9 mouse cellular contexts compared by ENCODE assay signal in genomic region chr7:81109717-81110651, GRCm38 (mm10). TPM values are rescaled to one million over a fixed set of nuclear protein-coding genes. Genes with fewer than 3 reads are reported as not detected.
A peak's percentile ranks its signal among the peaks of the same experiment; 100 is the strongest.
DNase-seq lines count a peak whose midpoint lies in the region; ATAC-seq and TF ChIP-seq lines count a peak whose summit lies in the region.
"Had no signal": no experiment of that assay in that cellular context is flagged by ENCODE, and none has a peak within 500 bp of the region (broad histone marks: within the 10 kb centered on the region; RNA-seq: fewer than 3 reads in every experiment).

No protein-coding gene starts in this region.

- H3K9me3 ChIP-seq in heart, embryonic 14.5 days (ENCODE audit: control insufficient read depth, low read length) = no peaks in the 10 kb centered on the region

- peaks cover 19% of the 10 kb centered on the region for H3K4me1 ChIP-seq in liver, adult 2 months (ENCODE audit: control insufficient read depth, insufficient read depth, low read length)
- H3K4me1 ChIP-seq in heart, embryonic 14.5 days (ENCODE audit: control insufficient read depth in 2 of 2, insufficient read depth in 2 of 2, low read length in 2 of 2) = peaks cover 16 to 22% of the 10 kb centered on the region in 2 experiments

- H3K79me2 ChIP-seq in liver, adult 2 months (ENCODE audit: control insufficient read depth, insufficient read depth, low read length) = no peaks in the 10 kb centered on the region

- ATAC-seq in heart, embryonic 14.5 days (ENCODE audit: insufficient number of reproducible peaks, insufficient read depth, low FRiP score, low read depth) = peak; percentile 23; the same call in 1 of the 2 replicates
- no peak for ATAC-seq in erythroid progenitor cell, adult 5-6 weeks (replicated peaks; ENCODE audit: low FRiP score, poor library complexity, severe bottlenecking)

- DNase-seq in liver, adult 2 months (ENCODE audit: extremely low read depth, low read depth, low spot score) = peak; percentile 92
- no peak for DNase-seq in liver
- DNase-seq in cerebellum, adult 8-10 months = peak; percentile 6
- peak; percentile 75 for DNase-seq in lung, postnatal 14 days
- DNase-seq in embryo, embryonic 10 days (ENCODE audit: low spot score) = no peak
- DNase-seq in right cerebral cortex, postnatal 25 days = no peak

- peak overlapping the region; percentile 30; the same call in 1 of the 2 replicates for H3K27ac ChIP-seq in liver, adult 2 months (replicated peaks; ENCODE audit: insufficient read depth, low read depth, low read length)
- H3K27ac ChIP-seq in heart, embryonic 14.5 days (replicated peaks in 1 of 2; ENCODE audit: control insufficient read depth in 1 of 2, insufficient read depth in 1 of 2, low read depth in 2 of 2, low read length in 2 of 2) = peak overlapping the region; percentile 31 to 55; a peak in 3 of 4 replicates

- no peak for TF ChIP-seq CTCF in liver, adult 2 months (IDR thresholded peaks at IDR 0.05; ENCODE audit: low read depth, low read length)

- no peak overlapping the region for H3K9ac ChIP-seq in liver, adult 2 months (ENCODE audit: low read depth, low read length)
- peak overlapping the region; percentile 0; the same call in 1 of the 2 replicates for H3K9ac ChIP-seq in heart, embryonic 14.5 days (ENCODE audit: low read length)

- WGBS in liver, adult 2 months = 51% methylated on average over 9 of the region's 9 CpGs
- WGBS in heart, embryonic 14.5 days = 37% methylated on average over 9 of the region's 9 CpGs

- no peaks in the 10 kb centered on the region for H3K27me3 ChIP-seq in liver, adult 2 months (ENCODE audit: control insufficient read depth, insufficient read depth, low read length)
- no peaks in the 10 kb centered on the region for H3K27me3 ChIP-seq in heart, embryonic 14.5 days (ENCODE audit: control insufficient read depth, insufficient read depth, low read length)

- no peak overlapping the region for H3K4me3 ChIP-seq in liver, adult 2 months (ENCODE audit: insufficient read depth, low read depth, low read length)
- H3K4me3 ChIP-seq in heart, embryonic 14.5 days (ENCODE audit: control insufficient read depth in 1 of 2, insufficient read depth in 1 of 2, low read depth in 1 of 2, low read length in 2 of 2) = no peak overlapping the region

- no peak for TF ChIP-seq POLR2A in liver, adult 2 months (IDR thresholded peaks at IDR 0.05; ENCODE audit: extremely low read depth, insufficient read depth, low read length)

- no peak overlapping the region for H3K4me2 ChIP-seq in heart, embryonic 14.5 days (ENCODE audit: low read length)

- no peaks in the 10 kb centered on the region for H3K36me3 ChIP-seq in liver, adult 2 months (ENCODE audit: control insufficient read depth, insufficient read depth, low read length)
- peaks cover 6% of the 10 kb centered on the region; the same call in 1 of the 2 replicates for H3K36me3 ChIP-seq in heart, embryonic 14.5 days (ENCODE audit: control insufficient read depth, insufficient read depth, low read length)

RNA-seq across cellular contexts. Expression of gene Slc28a1, which starts 4.6 kb away (rescaled TPM):
- total RNA-seq in liver, adult 2 months (2014; rRNA removed) = 0.28 TPM in 1 of 2 replicates, not detected in the other
- polyA plus RNA-seq in liver, adult 2 months (2012; rRNA removed) = 0.12 and 0.24 TPM in 2 replicates
- 0.07 and 0.11 TPM in 2 replicates for polyA plus RNA-seq in heart, embryonic 14.5 days (2014; fragmentation: Nextera tagmentation; extraction: Ambion mirVana)
- not detected in 2 replicates for total RNA-seq in erythroid progenitor cell, adult 5-6 weeks (2015; ENCODE audit: low replicate concordance)
- not detected in 2 replicates for total RNA-seq in erythroid progenitor cell, adult 5-6 weeks (2017; ENCODE audit: low replicate concordance)
- total RNA-seq: neutrophil, adult 5-6 weeks had no signal

RNA-seq across cellular contexts. Expression of gene Alpk3, which starts 52.6 kb away (rescaled TPM):
- total RNA-seq in liver, adult 2 months (2014; rRNA removed) = 0.09 TPM in 1 of 2 replicates, not detected in the other
- 0.01 TPM in 1 of 2 replicates, not detected in the other for polyA plus RNA-seq in liver, adult 2 months (2012; rRNA removed)
- polyA plus RNA-seq in heart, embryonic 14.5 days (2014; fragmentation: Nextera tagmentation; extraction: Ambion mirVana) = 22.8 and 25.3 TPM in 2 replicates
- total RNA-seq in erythroid progenitor cell, adult 5-6 weeks (2015; ENCODE audit: low replicate concordance) = 0.36 TPM in 1 of 2 replicates, not detected in the other
- total RNA-seq in erythroid progenitor cell, adult 5-6 weeks (2017; ENCODE audit: low replicate concordance) = not detected in 2 replicates

Comparison
In these comparisons a context has a peak if more than half of its experiments do, and no peak if none do; other contexts are left out.
1. DNase-seq: peak in liver, adult 2 months (single experiment), cerebellum, adult 8-10 months (single experiment) and lung, postnatal 14 days (single experiment); none in liver (single experiment), embryo, embryonic 10 days (single experiment) and right cerebral cortex, postnatal 25 days (single experiment).